Mouse (Mus musculus) small intestine, adult 2 months (tissue): ENCODE measurements around the gene Jag2. TPM values are rescaled to one million over a fixed set of nuclear protein-coding genes. Genes with fewer than 3 reads are reported as not detected.

Experiments
- H3K27ac ChIP-seq: fragments of 200-500 bp; 2 replicates; pipeline ENCODE4 v1.5.1; 2012; ENCODE audit warnings: low read depth, low read length, control low read depth, inconsistent platforms; ENCODE audit not compliant: insufficient read depth
- H3K27me3 ChIP-seq: fragments of 200-500 bp; 2 replicates; pipeline ENCODE4 v1.6.1; 2012; ENCODE audit warnings: mild to moderate bottlenecking, moderate library complexity, low read length, inconsistent platforms; ENCODE audit not compliant: control insufficient read depth, insufficient read depth
- H3K36me3 ChIP-seq: fragments of 200-500 bp; 2 replicates; pipeline ENCODE4 v1.6.1; 2012; ENCODE audit warnings: mild to moderate bottlenecking, low read length, control low read depth, inconsistent platforms; ENCODE audit not compliant: control insufficient read depth, insufficient read depth
- H3K4me1 ChIP-seq: fragments of 200-500 bp; 2 replicates; pipeline ENCODE4 v1.6.1; 2012; ENCODE audit warnings: low read length, inconsistent platforms, mixed read lengths; ENCODE audit not compliant: control insufficient read depth, insufficient read depth, insufficient read length
- H3K4me3 ChIP-seq: fragments of 200-500 bp; 2 replicates; pipeline ENCODE4 v1.5.1; 2012; ENCODE audit warnings: low read depth, mild to moderate bottlenecking, control low read depth, inconsistent platforms, low read length, moderate library complexity
- CTCF ChIP-seq: fragments of 200-500 bp; IDR thresholded peaks from 2 replicates; pipeline ENCODE4 v1.5.1; 2012; ENCODE audit warnings: low read depth, mild to moderate bottlenecking, control low read depth, inconsistent platforms, low read length, moderate library complexity, mixed read lengths; ENCODE audit not compliant: insufficient replicate concordance, insufficient read length; ENCODE audit errors: extremely low read depth
- POLR2A ChIP-seq: fragments of 200-500 bp; IDR thresholded peaks from 2 replicates; pipeline ENCODE4 v1.6.1; 2012; ENCODE audit warnings: low read depth, mild to moderate bottlenecking, control low read depth, inconsistent platforms, low read length, moderate library complexity
- WGBS: fragments of 180-500 bp; shearing (Covaris S2); methylation state at CpG from one replicate; pipeline ENCODE4 v1.1.7; 2018; 5-methylcytosine and 5-hydroxymethylcytosine counted together
- polyA plus RNA-seq: library from polyadenylated mRNA; depleted of rRNA; stranded (reverse); fragments of >200 nt; gene quantifications from 2 replicates; pipeline ENCODE4 v1.2.3, GENCODE M21; 2012

Jag2 gene
- polyA plus RNA-seq, 1 experiment, result 9.1 TPM

GRCm38 (mm10) chr12:112916698-112917400, 12.7 kb downstream of the Jag2 start:
- Histone ChIP-seq H3K27ac (no peak overlapping the region; the same call in 1 of the 2 replicates), H3K36me3 (no peaks in the 10 kb centered on the region), H3K4me1 (peaks cover 8% of the 10 kb centered on the region), H3K4me3 (no peak overlapping the region), H3K27me3 (no peaks in the 10 kb centered on the region)
- TF ChIP-seq POLR2A (no peak), CTCF (no peak)
- 94% methylated on average over 16 of the region's 16 CpGs for WGBS

- H3K36me3 ChIP-seq, result no peaks in the 10 kb centered on the region
- H3K27ac ChIP-seq, result no peak overlapping the region
- WGBS, result 54% methylated on average over 13 of the region's 13 CpGs
- no peaks in the 10 kb centered on the region for H3K27me3 ChIP-seq
- peaks cover 8% of the 10 kb centered on the region for H3K4me1 ChIP-seq
- TF ChIP-seq CTCF (no peak), POLR2A (no peak)
- H3K4me3 ChIP-seq, result no peak overlapping the region
Measured at GRCm38 (mm10) chr12:112915587-112915986, 14.0 kb downstream of the Jag2 start.

- TF ChIP-seq CTCF (no peak), POLR2A (no peak)
- Histone ChIP-seq H3K36me3 (no peaks in the 10 kb centered on the region), H3K4me3 (no peak overlapping the region), H3K27me3 (no peaks in the 10 kb centered on the region), H3K27ac (no peak overlapping the region), H3K4me1 (peaks cover 8% of the 10 kb centered on the region)
- WGBS, result 78% methylated on average over 11 of the region's 11 CpGs
Measured at GRCm38 (mm10) chr12:112914527-112914926, 15.0 kb downstream of the Jag2 start.

GRCm38 (mm10) chr12:112912951-112913745, 16.4 kb downstream of the Jag2 start:
- no peak for TF ChIP-seq CTCF
- TF ChIP-seq POLR2A, result no peak
- no peak overlapping the region for H3K27ac ChIP-seq
- no peaks in the 10 kb centered on the region for H3K27me3 ChIP-seq
- H3K4me3 ChIP-seq, result no peak overlapping the region
- H3K36me3 ChIP-seq, result no peaks in the 10 kb centered on the region
- peaks cover 8% of the 10 kb centered on the region for H3K4me1 ChIP-seq
- WGBS, result 95% methylated on average over 28 of the region's 28 CpGs

GRCm38 (mm10) chr12:112911701-112912100, 17.9 kb downstream of the Jag2 start:
- Histone ChIP-seq H3K36me3 (no peaks in the 10 kb centered on the region), H3K4me3 (no peak overlapping the region), H3K27ac (no peak overlapping the region), H3K4me1 (peaks cover 6% of the 10 kb centered on the region), H3K27me3 (no peaks in the 10 kb centered on the region)
- WGBS, result 79% methylated on average over 17 of the region's 17 CpGs
- TF ChIP-seq POLR2A (no peak), CTCF (no peak)

GRCm38 (mm10) chr12:112908991-112909390, 20.6 kb downstream of the Jag2 start:
- Histone ChIP-seq H3K27ac (no peak overlapping the region), H3K27me3 (no peaks in the 10 kb centered on the region), H3K4me3 (no peak overlapping the region), H3K4me1 (no peaks in the 10 kb centered on the region), H3K36me3 (no peaks in the 10 kb centered on the region)
- no peak for TF ChIP-seq POLR2A
- TF ChIP-seq CTCF, result no peak
- WGBS, result 95% methylated on average over 22 of the region's 22 CpGs

GRCm38 (mm10) chr12:112905001-112905400, 24.6 kb downstream of the Jag2 start:
- H3K27ac ChIP-seq, result no peak overlapping the region
- no peaks in the 10 kb centered on the region for H3K36me3 ChIP-seq
- H3K4me1 ChIP-seq, result no peaks in the 10 kb centered on the region
- no peak overlapping the region for H3K4me3 ChIP-seq
- no peaks in the 10 kb centered on the region for H3K27me3 ChIP-seq
- no peak for TF ChIP-seq CTCF
- TF ChIP-seq POLR2A, result no peak
- 91% methylated on average over 5 of the region's 5 CpGs for WGBS
